Mouse (Mus musculus) spleen, adult 2 months (tissue): Measurements from ENCODE around the gene Nrip1.

Experiments used
- CTCF ChIP-seq: fragments of 200-500 bp; IDR thresholded peaks from 2 replicates; pipeline ENCODE4 v1.5.1; 2011; ENCODE audit warnings: mild to moderate bottlenecking, inconsistent platforms; ENCODE audit not compliant: insufficient read depth, insufficient read length, insufficient replicate concordance; ENCODE audit errors: extremely low read depth
- POLR2A ChIP-seq: fragments of 200-500 bp; IDR thresholded peaks from 2 replicates; pipeline ENCODE4 v1.6.1; 2011; ENCODE audit warnings: low read depth, low read length, inconsistent platforms

- TF ChIP-seq CTCF (no peak), POLR2A (no peak)
Measured at GRCm38 (mm10) chr16:76301728-76302050, 71.9 kb downstream of the Nrip1 start.
